Mouse (Mus musculus) ES-E14 (cell line): ENCODE data around the gene Ush2a. TPM values are rescaled to one million over a fixed set of nuclear protein-coding genes. Genes with fewer than 3 reads are reported as not detected.

Source experiments
- DNase-seq: peaks from one replicate; pipeline ENCODE4 v3.0.0-alpha.2; 2013; ENCODE audit warnings: low read depth, low spot score
- H3K27ac ChIP-seq: 2 replicates; pipeline ENCODE4 v1.5.1; 2012; ENCODE audit warnings: low read depth, mild to moderate bottlenecking, low read length, moderate library complexity, mixed read lengths; ENCODE audit not compliant: poor library complexity, insufficient read depth, severe bottlenecking
- H3K36me3 ChIP-seq: 2 replicates; pipeline ENCODE4 v1.6.1; 2012; ENCODE audit warnings: mild to moderate bottlenecking, low read length, moderate library complexity, mixed read lengths; ENCODE audit not compliant: control insufficient read depth, poor library complexity, insufficient read depth, severe bottlenecking
- H3K4me1 ChIP-seq, 2 experiments: fragments of 150-350 bp in 1 of 2; sonication (generic) in 1 of 2; 2 replicates each; pipeline ENCODE4 v1.6.1; 2012; ENCODE audit warnings: low read length in 2 of 2, mild to moderate bottlenecking in 1 of 2, mixed read lengths in 1 of 2; ENCODE audit not compliant: control insufficient read depth in 2 of 2, insufficient read depth in 2 of 2, poor library complexity in 1 of 2
- H3K4me3 ChIP-seq, 2 experiments: fragments of 150-350 bp in 1 of 2; sonication (generic) in 1 of 2; 2 replicates each; pipeline ENCODE4 v1.5.1; 2012; ENCODE audit warnings: low read length in 2 of 2, low read depth in 1 of 2, mild to moderate bottlenecking in 1 of 2, mixed read lengths in 1 of 2; ENCODE audit not compliant: insufficient read depth in 1 of 2, poor library complexity in 1 of 2, severe bottlenecking in 1 of 2
- H3K9ac ChIP-seq: 2 replicates; pipeline ENCODE4 v1.6.1; 2012; ENCODE audit warnings: low read depth, mild to moderate bottlenecking, low read length, mixed read lengths; ENCODE audit not compliant: poor library complexity, insufficient read depth, severe bottlenecking
- H3K9me3 ChIP-seq: fragments of 150-350 bp; sonication (generic); 2 replicates; pipeline ENCODE4 v1.6.1; 2012; ENCODE audit warnings: low read depth, mild to moderate bottlenecking, low read length; ENCODE audit not compliant: control insufficient read depth, insufficient read depth
- CHD2 ChIP-seq: IDR thresholded peaks from 2 replicates; pipeline ENCODE4 v1.6.1; 2014; ENCODE audit warnings: mild to moderate bottlenecking, low read depth, low read length, inconsistent platforms
- HCFC1 ChIP-seq: IDR thresholded peaks from 2 replicates; pipeline ENCODE4 v1.6.1; 2012; ENCODE audit warnings: low read length, inconsistent platforms, borderline replicate concordance; ENCODE audit not compliant: insufficient read depth
- MAFK ChIP-seq: IDR thresholded peaks from 2 replicates; pipeline ENCODE4 v1.6.1; 2014; ENCODE audit warnings: mild to moderate bottlenecking, low read depth, low read length, inconsistent platforms; ENCODE audit not compliant: insufficient read depth
- ZC3H11A ChIP-seq: IDR thresholded peaks from 2 replicates; pipeline ENCODE4 v1.6.1; 2012; ENCODE audit warnings: low read depth, mild to moderate bottlenecking, inconsistent platforms, low read length, borderline replicate concordance
- ZNF384 ChIP-seq: IDR thresholded peaks from 2 replicates; pipeline ENCODE4 v1.6.1; 2012; ENCODE audit warnings: low read depth, low read length, inconsistent platforms
- in situ Hi-C, 2 experiments: fragments of 600-800 bp; cut with MboI; formaldehyde crosslinking; loops; one replicate each; pipeline ENCODE4 v1.15.1; 2025; ENCODE audit warnings: low sequenced_read_pairs in 2 of 2, inconsistent platforms in 1 of 2; ENCODE audit not compliant: unreplicated experiment in 2 of 2
- total RNA-seq: library from RNA; depleted of rRNA; stranded (reverse); fragments of 300-350 nt; gene quantifications from 2 replicates; pipeline ENCODE4 v1.2.3, GENCODE M21; 2012

Gene Ush2a
- total RNA-seq, 1 experiment, result 0.22 TPM

GRCm38 (mm10) chr1:188824878-188825532 lies 563.2 kb downstream of the Ush2a start:
- Histone ChIP-seq H3K9ac (no peak overlapping the region), H3K9me3 (no peaks in the 10 kb centered on the region), H3K4me3 (no peak overlapping the region), H3K27ac (no peak overlapping the region), H3K4me1 (no peaks in the 10 kb centered on the region), H3K36me3 (no peaks in the 10 kb centered on the region)
- in situ Hi-C loops, result no loop called here
- DNase-seq, result no peak
- no peak for TF ChIP-seq HCFC1
- no peak for TF ChIP-seq ZC3H11A
- TF ChIP-seq ZNF384, result no peak
- no peak for TF ChIP-seq CHD2
- TF ChIP-seq MAFK, result no peak

DNA sequence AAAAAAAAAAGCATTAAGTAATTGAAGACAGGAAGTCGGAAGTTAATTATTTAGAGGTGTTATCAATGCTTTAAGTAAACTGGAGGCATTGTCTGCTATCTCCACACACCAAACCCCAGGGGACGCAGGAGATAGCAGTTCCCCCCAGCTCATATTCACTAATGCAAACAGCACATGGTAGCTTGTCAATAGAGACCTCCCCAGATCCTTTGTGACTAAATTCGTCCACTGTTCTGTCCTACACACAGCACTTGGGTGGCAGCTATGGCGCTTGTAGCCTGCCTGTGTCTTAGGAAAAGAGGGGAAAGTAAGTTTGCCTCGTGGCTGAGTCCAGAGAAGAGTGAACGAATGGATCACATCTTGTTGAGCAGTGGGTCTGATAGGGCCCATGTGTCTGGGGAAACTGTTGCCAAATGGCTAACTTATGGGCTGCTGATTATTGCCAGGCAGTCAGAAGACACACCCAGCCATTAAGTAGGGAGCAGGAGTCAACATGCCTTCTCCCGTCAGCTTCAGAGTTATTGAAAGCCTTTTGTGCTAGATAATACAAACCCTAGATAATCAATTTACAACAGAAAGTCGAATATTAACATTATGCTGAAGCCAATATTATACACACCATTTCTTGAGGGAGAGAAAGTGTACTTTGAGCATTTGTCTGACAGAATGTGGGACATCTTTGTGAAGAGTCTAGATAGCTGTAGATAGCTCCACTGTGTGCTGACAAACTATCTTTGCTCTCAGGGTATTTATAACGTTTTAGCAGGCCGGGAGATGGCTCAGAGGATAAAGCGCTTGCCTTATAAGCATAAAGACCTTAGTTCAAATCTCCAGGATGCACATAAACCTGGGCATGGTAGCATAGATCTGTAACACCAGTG lies 568.9 kb downstream of the Ush2a start:
- no peak for DNase-seq
- TF ChIP-seq ZNF384 (no peak), MAFK (no peak), CHD2 (no peak), HCFC1 (no peak), ZC3H11A (no peak)
- Histone ChIP-seq H3K36me3 (no peaks in the 10 kb centered on the region), H3K4me3 (no peak overlapping the region), H3K27ac (no peak overlapping the region), H3K9ac (no peak overlapping the region), H3K9me3 (no peaks in the 10 kb centered on the region), H3K4me1 (no peaks in the 10 kb centered on the region)
- in situ Hi-C loops, result no loop called here

DNA sequence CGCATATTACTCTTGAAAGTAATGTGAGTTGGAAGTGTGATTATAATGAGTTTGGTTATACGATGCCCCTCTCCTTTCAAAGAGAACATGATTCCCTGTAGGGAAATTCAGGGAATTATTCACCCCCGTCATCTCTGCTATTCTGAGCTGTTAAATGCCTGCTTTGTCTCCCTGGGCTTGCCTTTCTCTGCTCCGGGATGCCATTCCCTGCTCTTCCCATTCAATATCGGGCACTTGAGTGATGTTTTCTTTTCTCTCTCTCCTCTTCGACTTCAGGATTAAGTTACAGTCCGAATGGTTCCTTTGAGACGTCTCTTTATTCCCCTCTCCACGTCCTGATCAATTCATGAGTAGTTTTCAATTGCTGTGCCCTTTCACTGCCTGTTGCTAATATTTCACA lies 572.1 kb downstream of the Ush2a start:
- H3K9me3 ChIP-seq, result no peaks in the 10 kb centered on the region
- no peak overlapping the region for H3K4me3 ChIP-seq
- H3K9ac ChIP-seq, result no peak overlapping the region
- TF ChIP-seq MAFK (no peak), HCFC1 (no peak), ZNF384 (no peak), ZC3H11A (no peak), CHD2 (no peak)
- H3K36me3 ChIP-seq, result no peaks in the 10 kb centered on the region
- no peak for DNase-seq
- H3K4me1 ChIP-seq, result no peaks in the 10 kb centered on the region
- no peak overlapping the region for H3K27ac ChIP-seq
- in situ Hi-C loops, result no loop called here

GRCm38 (mm10) chr1:188834770-188835169 lies 572.9 kb downstream of the Ush2a start:
- no peak for DNase-seq
- Histone ChIP-seq H3K36me3 (no peaks in the 10 kb centered on the region), H3K9me3 (no peaks in the 10 kb centered on the region), H3K4me3 (no peak overlapping the region), H3K27ac (no peak overlapping the region), H3K4me1 (no peaks in the 10 kb centered on the region), H3K9ac (no peak overlapping the region)
- TF ChIP-seq ZC3H11A (no peak), CHD2 (no peak), ZNF384 (no peak), MAFK (no peak), HCFC1 (no peak)
- in situ Hi-C loops, result no loop called here
